Mouse (Mus musculus): ENCODE data around the gene Gm5726. TPM values are rescaled to one million over a fixed set of nuclear protein-coding genes. Genes with fewer than 3 reads are reported as not detected.
"Not testable (repeated sequence)": the region's sequence is repeated elsewhere in the genome, so short reads cannot be mapped to it uniquely, and the experiment has no call there.

The Gm5726 gene
- not detected in 2 replicates for polyA plus RNA-seq (2016; fragmentation: Nextera tagmentation; extraction: Ambion mirVana)

GRCm38 (mm10) chr7:20545657-20546056 is at the start of gene Gm5726:
TSS of gene Gm5726 (minus strand) at chr7:20545757.
- not testable (repeated sequence) for H3K4me1 ChIP-seq; H3K27ac ChIP-seq (replicated peaks); H3K27me3 ChIP-seq; H3K36me3 ChIP-seq; H3K4me3 ChIP-seq; H3K9ac ChIP-seq (replicated peaks); H3K4me2 ChIP-seq (replicated peaks); H3K9me3 ChIP-seq; ATAC-seq (ENCODE audit: low FRiP score, low read depth)
- WGBS: no CpG with 5 or more reads among the region's 1 CpGs

GRCm38 (mm10) chr7:20576141-20576540 is 30.6 kb upstream of the Gm5726 start, which contains the start of gene Gm4141:
TSS of gene Gm4141 (minus strand) at chr7:20576241.
- H3K27ac ChIP-seq (replicated peaks); H3K9me3 ChIP-seq; H3K4me2 ChIP-seq (replicated peaks); ATAC-seq (ENCODE audit: low FRiP score, low read depth); H3K4me1 ChIP-seq; H3K9ac ChIP-seq (replicated peaks); H3K36me3 ChIP-seq; H3K27me3 ChIP-seq; H3K4me3 ChIP-seq: not testable (repeated sequence)
- WGBS: no CpG with 5 or more reads among the region's 3 CpGs

DNA sequence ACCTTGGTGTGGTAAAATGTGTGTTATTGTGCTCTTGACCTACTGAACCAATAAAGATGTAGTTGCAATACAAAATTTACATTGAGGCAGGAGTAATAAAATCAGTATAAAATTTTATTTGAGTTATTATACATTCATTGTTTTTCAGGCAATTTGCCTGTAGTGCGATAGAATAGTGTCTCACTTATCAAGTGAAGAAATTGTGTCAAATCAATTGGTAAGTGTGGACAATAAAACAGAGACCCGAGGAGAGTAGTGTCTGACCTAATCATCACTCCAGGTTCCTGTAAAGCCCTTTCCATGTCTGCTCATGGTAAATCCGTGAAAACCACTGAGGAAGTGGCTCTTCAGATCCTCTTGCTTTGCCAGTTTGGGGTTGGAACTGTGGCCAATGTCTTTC is 12.0 kb downstream of the Gm5726 start, which contains the start of gene Vmn1r104:
Vmn1r104 (plus strand) TSS at position 301 of the 400 bp plus-strand sequence.
- not testable (repeated sequence) for H3K27ac ChIP-seq (replicated peaks); H3K9ac ChIP-seq (replicated peaks); H3K36me3 ChIP-seq; H3K27me3 ChIP-seq; H3K4me2 ChIP-seq (replicated peaks); H3K9me3 ChIP-seq; H3K4me3 ChIP-seq; ATAC-seq (ENCODE audit: low FRiP score, low read depth); H3K4me1 ChIP-seq
- WGBS: no CpG with 5 or more reads among the region's 3 CpGs

DNA sequence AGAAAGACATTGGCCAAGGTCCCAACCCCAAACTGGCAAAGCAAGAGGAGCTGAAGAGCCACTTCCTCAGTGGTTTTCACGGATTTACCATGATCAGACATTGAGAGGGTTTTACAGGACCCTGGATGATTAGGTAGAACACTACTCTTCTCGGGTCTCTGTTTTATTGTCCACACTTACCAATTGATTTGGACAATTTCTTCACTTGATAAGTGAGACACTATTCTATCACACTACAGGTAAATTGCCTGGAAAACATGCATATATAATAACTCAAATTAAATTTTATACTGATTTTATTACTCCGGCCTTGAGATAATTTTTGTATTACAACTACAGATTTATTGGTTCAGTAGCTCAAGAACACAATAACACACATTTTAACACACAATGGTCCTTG is 35.1 kb downstream of the Gm5726 start, which contains the start of gene Vmn1r103:
Vmn1r103 (minus strand) TSS at position 101 of the 400 bp plus-strand sequence.
- H3K9ac ChIP-seq (replicated peaks); H3K27ac ChIP-seq (replicated peaks); H3K4me3 ChIP-seq; H3K4me2 ChIP-seq (replicated peaks); H3K4me1 ChIP-seq; ATAC-seq (ENCODE audit: low FRiP score, low read depth); H3K36me3 ChIP-seq; H3K9me3 ChIP-seq; H3K27me3 ChIP-seq: not testable (repeated sequence)
- WGBS: no CpG with 5 or more reads among the region's 3 CpGs

Other genes with a start within 250 kb of the Gm5726 start
- not detected in 2 replicates for gene Gm4133, start 211.7 kb downstream of the Gm5726 start, polyA plus RNA-seq (2016; fragmentation: Nextera tagmentation; extraction: Ambion mirVana)
- gene Gm5728, start 170.3 kb downstream of the Gm5726 start, polyA plus RNA-seq (2016; fragmentation: Nextera tagmentation; extraction: Ambion mirVana): not detected in 2 replicates
- not detected in 2 replicates for gene Vmn1r100, start 127.8 kb downstream of the Gm5726 start, polyA plus RNA-seq (2016; fragmentation: Nextera tagmentation; extraction: Ambion mirVana)
- gene Vmn1r101, start 103.2 kb downstream of the Gm5726 start, polyA plus RNA-seq (2016; fragmentation: Nextera tagmentation; extraction: Ambion mirVana): not detected in 2 replicates
- not detected in 2 replicates for gene Gm10670, start 70.8 kb downstream of the Gm5726 start, polyA plus RNA-seq (2016; fragmentation: Nextera tagmentation; extraction: Ambion mirVana)
- not detected in 2 replicates for gene Vmn1r103, start 35.2 kb downstream of the Gm5726 start, polyA plus RNA-seq (2016; fragmentation: Nextera tagmentation; extraction: Ambion mirVana)
- not detected in 2 replicates for gene Vmn1r104, start 11.9 kb downstream of the Gm5726 start, polyA plus RNA-seq (2016; fragmentation: Nextera tagmentation; extraction: Ambion mirVana)
- not detected in 2 replicates for gene Gm4141, start 30.5 kb upstream of the Gm5726 start, polyA plus RNA-seq (2016; fragmentation: Nextera tagmentation; extraction: Ambion mirVana)
- gene Gm4513, start 53.3 kb upstream of the Gm5726 start, polyA plus RNA-seq (2016; fragmentation: Nextera tagmentation; extraction: Ambion mirVana): not detected in 2 replicates
- not detected in 2 replicates for gene Vmn1r107, start 123.2 kb upstream of the Gm5726 start, polyA plus RNA-seq (2016; fragmentation: Nextera tagmentation; extraction: Ambion mirVana)
- not detected in 2 replicates for gene Vmn1r111, start 157.5 kb upstream of the Gm5726 start, polyA plus RNA-seq (2016; fragmentation: Nextera tagmentation; extraction: Ambion mirVana)
- gene Gm10668, start 184.9 kb upstream of the Gm5726 start, polyA plus RNA-seq (2016; fragmentation: Nextera tagmentation; extraction: Ambion mirVana): not detected in 2 replicates
- not detected in 2 replicates for gene Vmn1r112, start 225.4 kb upstream of the Gm5726 start, polyA plus RNA-seq (2016; fragmentation: Nextera tagmentation; extraction: Ambion mirVana)
- not detected in 2 replicates for gene Vmn1r113, start 241.5 kb upstream of the Gm5726 start, polyA plus RNA-seq (2016; fragmentation: Nextera tagmentation; extraction: Ambion mirVana)

All from midbrain, embryonic 12.5 days (tissue).